Mouse (Mus musculus): ENCODE measurements around the gene Mog.

DNA sequence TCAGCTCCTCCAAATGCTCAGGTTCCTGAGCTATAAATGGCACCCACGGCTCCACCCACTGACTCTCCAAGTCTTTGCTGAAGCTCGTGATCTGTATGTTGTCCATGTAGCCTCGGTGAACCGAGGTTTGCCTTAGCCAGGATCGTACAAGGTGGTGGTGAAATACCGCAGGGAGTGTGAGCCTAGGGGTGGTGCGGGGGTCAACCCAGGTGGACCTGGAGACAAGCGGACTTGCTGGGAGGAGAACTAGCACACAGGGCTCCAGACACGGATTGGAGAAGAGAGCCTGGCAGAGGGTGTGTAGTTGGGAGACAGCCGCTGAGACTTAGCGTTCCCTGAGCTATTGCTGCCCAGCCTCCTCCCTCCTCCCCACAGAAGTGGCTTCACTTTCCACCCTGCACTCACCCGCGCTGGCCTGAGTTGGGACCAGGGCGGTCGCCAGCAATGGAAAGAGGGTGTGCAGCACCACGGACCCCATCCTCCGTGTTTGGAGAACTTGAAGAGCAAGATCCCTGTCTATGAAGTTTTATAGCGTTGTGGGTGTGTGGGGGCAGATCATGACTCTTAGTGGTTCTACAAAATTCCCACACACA, 41.9 kb downstream of the Mog start, which contains the start of gene 2410137M14Rik:
- TF ChIP-seq MEF2A (IDR thresholded peaks at IDR 0.05; ENCODE audit: borderline replicate concordance, low read depth, low read length) (no peak), USF1 (IDR thresholded peaks at IDR 0.05; ENCODE audit: low read depth, low read length) (no peak), MYC (IDR thresholded peaks at IDR 0.05; ENCODE audit: low read depth, low read length) (no peak), POLR2A (IDR thresholded peaks at IDR 0.05; ENCODE audit: low read depth, low read length) (no peak), UBTF (IDR thresholded peaks at IDR 0.05; ENCODE audit: low read depth, low read length) (no peak), MXI1 (IDR thresholded peaks at IDR 0.05; ENCODE audit: low read depth, low read length) (no peak)
